Mouse (Mus musculus) E14TG2a.4 (cell line): ENCODE measurements around the gene Fancg.

Experiments
- CTCF ChIP-seq: conservative IDR thresholded peaks from 2 replicates; pipeline ENCODE4 v1.5.1; 2014; ENCODE audit warnings: low read length
- NANOG ChIP-seq: IDR thresholded peaks from 2 replicates; pipeline ENCODE4 v1.6.1; 2014; ENCODE audit warnings: borderline replicate concordance, low read length, mixed read lengths
- POU5F1 ChIP-seq: IDR thresholded peaks from 2 replicates; pipeline ENCODE4 v1.6.1; 2014; ENCODE audit warnings: low read length, borderline replicate concordance

DNA sequence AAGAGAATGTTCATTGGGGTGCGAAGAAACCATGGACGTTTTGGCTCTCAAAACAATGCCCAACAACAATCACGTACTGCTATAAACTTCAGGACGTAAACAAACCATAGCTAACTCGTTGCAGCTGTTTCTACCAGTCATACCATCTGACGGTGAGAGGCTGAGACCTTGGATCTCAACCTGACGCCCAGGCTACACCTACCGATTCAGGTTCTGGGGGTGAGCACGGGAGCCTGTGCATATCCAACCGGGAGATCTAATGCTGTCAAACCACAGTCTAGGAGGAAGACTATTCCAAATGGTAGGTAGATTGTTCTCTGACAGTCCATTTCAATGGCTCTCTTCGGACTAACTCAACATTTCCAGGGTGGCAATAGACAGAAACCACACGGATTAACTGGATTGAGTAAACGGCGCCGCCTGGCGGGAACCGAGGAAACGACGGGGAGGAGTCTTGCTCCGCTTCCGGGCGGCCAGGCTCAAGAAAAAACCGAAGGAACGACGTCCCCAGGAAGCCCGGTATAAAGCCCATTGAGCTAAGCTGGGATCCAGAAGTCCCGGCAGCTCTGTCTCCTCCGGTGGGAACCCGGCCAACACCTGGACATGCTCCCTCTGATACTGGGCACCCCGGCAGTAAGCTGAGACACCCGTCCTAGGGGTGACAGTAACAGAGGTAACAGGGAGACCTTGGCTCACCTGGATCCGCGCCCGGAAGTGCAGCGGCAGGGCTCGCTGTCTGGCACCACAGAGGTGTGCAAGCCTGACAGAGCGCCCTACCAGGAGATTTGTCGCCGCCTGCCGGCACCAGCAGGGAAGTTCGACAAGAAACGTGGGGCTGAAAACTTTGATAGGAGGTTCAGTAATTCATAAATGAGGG is 15.0 kb upstream of the Fancg start, which contains the start of gene Pigo:
- TF ChIP-seq CTCF (peak; percentile 79), NANOG (no peak), POU5F1 (no peak)
